Mouse (Mus musculus): ENCODE results near the gene Fyb2.
A peak's percentile ranks its signal among the peaks of the same experiment; 100 is the strongest.
"Not testable (repeated sequence)": the region's sequence is repeated elsewhere in the genome, so short reads cannot be mapped to it uniquely, and the experiment has no call there.

Gene Fyb2

GRCm38 (mm10) chr4:104939535-104939934, 26.3 kb downstream of the Fyb2 start:
- DNase-seq (ENCODE audit: inconsistent ontology term) = no peak

GRCm38 (mm10) chr4:104941895-104942294, 28.6 kb downstream of the Fyb2 start:
- DNase-seq (ENCODE audit: inconsistent ontology term) = no peak

GRCm38 (mm10) chr4:104944482-104944881, 31.2 kb downstream of the Fyb2 start:
- no peak for DNase-seq (ENCODE audit: inconsistent ontology term)

GRCm38 (mm10) chr4:104948886-104949285, 35.6 kb downstream of the Fyb2 start:
- no peak for DNase-seq (ENCODE audit: inconsistent ontology term)

DNA sequence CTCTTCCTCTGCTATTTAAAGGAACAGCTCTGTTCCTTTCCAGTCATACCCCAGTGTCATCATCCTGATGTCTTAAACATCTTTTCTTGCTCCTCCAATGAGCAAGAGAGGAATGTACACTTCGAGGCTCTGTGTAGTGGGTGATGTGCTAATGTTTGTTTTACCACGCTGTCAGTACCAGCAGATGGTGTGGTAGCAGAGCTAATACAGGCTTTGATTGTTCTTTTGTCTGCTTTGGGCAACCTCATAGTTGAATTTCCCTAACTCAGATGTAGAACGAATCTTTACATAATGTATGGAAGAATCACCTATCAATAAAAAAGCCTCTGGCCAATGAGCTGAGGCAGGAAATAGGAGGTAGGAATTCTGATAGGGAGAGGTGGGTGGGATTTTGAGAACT, 36.0 kb downstream of the Fyb2 start:
- DNase-seq (ENCODE audit: inconsistent ontology term) = no peak

DNA sequence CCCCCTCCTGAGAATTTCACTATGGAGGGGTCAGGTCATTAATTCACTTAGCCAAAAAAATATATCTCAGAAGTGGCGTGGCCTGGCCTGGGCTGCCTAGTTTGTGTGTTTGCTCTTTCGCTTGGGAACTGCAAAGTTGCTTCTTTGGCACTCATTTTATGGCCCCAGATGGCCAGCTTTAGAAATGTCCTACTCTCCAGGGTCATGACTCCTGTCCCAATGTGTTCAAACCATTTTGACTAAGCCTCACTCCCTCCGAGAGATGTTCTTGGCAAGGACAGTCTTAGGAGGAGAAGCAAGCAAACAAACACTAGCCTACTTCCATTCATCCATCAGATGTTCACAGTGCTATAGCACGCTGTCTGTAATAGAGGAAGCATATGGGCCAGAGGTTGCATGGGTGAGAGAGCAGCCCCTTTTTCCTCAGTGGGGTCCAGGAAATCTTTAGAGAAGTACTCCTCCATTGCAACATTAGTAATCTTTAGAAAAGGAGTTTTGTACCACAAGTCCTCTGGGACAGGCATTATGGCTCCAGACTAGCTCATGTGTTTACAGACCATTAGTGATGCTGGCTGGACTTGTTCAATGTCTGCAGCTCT, 38.1 kb downstream of the Fyb2 start:
- DNase-seq (ENCODE audit: inconsistent ontology term) = no peak

DNA sequence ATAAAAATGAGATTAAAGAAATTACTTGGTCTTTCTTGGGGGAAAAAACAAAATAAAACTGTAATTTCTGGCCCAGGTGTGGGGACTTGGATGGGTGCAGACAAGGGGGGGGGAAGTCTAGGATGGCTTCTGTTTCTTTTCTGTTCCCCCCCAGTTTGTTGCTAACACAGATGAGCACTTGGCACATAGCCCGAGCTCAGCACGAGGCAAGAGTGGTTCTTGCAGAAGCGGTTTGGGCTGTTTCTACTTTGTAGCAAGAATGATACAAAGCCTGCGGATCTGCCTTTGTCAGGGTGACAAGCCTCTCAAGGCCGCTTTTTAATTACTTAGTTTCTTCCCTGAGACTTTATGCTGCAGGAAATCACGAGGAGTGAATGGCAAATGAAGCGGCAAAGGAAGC, 43.4 kb downstream of the Fyb2 start:
- DNase-seq (ENCODE audit: inconsistent ontology term) = no peak

GRCm38 (mm10) chr4:104961431-104961830, 48.2 kb downstream of the Fyb2 start:
- no peak for DNase-seq (ENCODE audit: inconsistent ontology term)

DNA sequence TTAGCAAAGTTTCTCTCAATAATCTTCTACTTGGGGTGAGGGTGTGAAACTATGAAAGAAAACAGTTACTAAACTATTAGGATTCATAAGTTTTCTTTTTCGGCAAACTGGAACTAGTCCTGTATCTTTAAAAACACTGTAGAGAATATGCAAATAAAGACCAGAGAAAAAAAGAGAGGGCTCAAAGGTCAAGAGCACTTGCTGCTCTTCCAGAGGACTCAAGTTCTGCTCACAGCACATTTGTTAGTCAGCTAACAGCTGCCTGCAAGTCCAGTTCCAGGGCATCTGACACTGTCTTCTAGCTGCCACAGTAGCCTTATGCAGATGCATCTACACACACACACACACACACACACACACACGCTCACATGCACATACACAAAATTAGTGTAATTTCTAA, 59.4 kb downstream of the Fyb2 start:
- no peak for DNase-seq (ENCODE audit: inconsistent ontology term)

DNA sequence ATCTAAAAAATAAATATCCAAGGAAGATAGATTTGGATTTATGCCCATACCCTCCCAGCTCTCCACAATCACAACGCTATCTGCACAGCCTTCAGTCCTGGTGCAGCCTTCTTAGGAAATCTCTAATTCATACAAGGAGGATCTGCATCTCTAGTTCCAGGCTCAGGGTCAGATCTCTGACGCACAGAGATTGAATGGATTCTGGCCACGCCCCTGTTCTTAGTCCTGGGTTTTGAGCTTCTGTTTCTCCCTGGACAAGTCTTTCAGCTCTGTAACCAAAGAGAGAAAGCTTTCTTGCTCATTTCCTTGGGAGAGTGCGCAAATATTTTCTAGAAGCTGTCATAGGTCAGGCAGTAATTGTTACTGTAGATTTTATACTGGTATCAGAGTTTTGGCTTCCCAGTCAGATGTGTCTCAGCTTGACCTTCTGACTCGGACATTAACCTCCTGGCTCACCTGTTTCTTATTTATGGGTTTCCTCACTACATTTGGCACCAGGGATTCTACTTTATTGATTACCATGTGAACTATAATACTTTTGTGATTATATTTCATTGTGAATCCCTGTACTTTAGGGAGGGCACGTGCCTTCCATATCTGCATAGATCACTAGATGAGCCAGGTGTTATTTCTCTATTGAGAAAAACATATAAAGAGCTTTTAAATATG, 62.0 kb downstream of the Fyb2 start:
- DNase-seq (ENCODE audit: inconsistent ontology term) = no peak

DNA sequence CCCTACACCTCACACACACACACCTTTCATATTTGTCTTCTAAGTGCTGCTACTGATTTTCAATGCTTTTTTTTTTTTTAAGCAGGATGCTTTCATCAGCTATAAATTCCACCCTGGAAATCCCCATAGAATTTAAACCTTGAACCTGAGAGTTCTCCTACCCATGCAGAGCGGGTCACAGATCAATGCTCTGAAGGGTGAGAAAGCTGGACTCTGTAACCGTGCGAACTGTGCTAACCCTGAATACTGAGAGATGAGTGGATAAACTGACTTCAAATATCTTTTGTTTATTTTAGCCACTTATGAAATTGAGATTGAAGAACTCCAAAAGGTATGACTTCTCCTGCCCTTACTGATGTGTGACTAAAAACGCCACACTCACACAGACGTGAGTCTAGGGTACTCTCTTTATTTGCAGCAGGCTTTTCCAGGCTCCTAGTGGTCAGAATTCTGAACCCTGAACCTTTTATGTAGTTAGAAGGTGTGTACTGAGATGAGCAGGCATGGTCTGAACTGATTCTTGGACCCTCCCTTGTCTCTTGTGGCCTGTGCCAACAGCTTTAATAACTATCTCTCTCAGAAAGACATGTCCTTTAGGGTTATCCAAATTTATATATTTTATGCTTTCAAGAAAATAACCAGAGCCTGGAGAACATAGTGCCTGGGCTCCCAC, 72.8 kb downstream of the Fyb2 start:
- DNase-seq (ENCODE audit: inconsistent ontology term) = no peak

DNA sequence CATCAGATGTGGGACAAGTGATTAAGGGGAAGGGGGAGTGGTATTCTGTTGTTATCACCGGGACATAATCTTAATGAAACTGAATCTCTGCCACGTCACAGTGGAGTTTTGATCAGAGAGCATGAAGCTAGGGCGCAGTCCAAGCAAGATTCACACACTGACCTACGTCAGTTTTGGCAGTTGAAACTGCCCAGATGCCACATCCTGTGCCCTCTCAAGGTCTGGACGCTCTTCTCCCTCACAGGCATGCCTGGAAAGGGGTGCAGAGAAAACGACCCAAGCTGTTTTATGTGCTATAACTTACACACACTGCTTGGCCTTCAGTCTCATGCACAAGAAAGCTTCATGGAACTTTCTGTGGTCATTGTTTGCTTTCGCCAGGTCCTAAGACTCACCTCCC, 74.4 kb downstream of the Fyb2 start:
- DNase-seq (ENCODE audit: inconsistent ontology term) = no peak

DNA sequence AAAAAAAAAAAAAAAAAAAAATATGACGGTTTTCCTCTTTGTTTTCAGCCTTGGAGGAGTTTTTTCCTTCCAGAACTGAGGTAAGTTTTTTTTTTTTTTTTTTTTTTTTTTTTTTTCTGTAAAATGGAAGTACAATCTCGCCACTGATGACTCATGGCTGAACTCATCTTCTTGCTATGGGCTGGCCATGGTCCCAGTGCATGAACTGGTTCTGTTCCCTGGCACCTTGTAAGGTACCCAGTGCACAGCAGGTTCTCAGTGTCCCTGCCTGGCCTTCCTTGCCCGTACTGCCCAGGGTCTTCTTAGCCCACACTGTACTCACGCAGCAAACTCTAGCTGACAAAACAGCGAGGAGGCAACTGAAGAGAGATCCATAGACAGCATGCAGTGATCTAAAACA, 74.8 kb downstream of the Fyb2 start:
- DNase-seq (ENCODE audit: inconsistent ontology term) = peak; percentile 35

DNA sequence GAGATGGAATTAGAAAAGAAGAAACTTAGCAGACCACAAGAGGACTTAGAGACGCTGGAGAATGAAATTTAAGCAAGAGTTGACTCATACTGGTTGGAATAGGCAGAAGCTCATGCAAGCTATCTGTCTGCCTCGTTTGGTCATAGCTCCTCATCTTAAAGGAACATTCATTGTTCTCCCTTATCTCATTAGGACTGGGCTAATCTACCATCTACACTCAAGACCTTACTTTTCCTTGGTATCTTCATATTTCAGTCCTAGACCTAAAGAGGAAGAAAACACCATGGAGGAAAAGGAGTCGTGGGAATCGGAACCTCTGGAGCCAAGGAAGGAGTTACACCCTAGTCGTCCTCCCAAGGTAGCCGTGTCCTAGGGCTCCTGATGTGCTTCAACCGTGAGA, 75.5 kb downstream of the Fyb2 start:
- no peak for DNase-seq (ENCODE audit: inconsistent ontology term)

DNA sequence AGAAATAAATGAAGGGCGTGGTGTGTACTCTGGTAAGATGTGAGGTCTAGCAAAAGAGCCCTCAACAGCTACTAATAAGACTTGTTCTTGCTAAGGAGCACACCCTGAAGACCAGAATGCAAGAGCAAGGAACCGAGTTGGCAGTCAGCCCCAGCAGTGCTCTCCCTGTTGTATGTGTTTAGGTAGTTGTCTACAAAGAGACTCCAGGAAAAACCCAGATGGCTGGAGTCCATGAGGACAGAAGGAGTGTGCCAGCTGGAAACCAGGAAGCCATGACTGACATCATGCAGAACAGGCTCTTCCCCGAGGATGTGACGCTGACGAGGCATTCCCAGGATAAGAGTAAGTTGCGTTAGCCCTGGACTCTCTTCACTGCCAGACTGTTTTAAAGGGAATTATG, 76.8 kb downstream of the Fyb2 start:
- DNase-seq (ENCODE audit: inconsistent ontology term) = no peak

DNA sequence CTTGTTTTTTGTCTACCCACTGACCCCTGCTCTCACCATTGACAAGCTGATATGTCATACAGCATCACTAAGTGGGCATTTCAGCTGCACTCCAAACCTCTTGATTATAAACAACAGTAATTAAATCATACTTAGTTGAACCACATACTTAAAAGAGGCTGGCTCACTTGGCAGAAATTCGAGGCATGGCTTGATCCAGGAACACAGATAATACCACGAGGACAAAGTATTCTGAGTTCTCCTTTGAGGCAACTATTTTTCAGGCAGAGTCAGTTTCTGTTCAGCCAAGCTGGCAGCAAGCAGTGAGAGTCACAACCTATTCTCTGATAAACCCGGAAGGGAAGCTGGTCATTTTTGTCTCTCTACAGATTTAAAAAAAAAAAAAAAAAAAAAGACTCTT, 77.4 kb downstream of the Fyb2 start:
- peak; percentile 66 for DNase-seq (ENCODE audit: inconsistent ontology term)

DNA sequence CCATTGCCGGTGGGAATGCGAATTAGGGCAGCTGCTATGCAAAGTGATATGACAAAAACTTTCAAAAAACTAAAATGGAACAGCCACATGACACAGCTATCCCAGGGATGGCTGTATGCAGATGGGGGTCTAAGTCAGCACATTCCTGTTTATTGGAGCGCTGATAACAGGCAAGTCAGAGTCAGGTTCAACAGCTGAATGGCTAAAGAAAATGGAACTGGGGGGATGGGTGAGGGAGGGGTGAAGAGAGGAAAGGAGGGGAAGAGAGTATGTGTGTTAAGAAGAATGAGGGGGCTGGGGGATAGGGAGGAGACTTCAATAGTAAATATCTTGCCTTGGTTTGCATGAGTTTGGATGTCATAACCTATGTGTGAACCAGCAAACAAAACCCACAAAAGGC, 79.0 kb downstream of the Fyb2 start:
- DNase-seq (ENCODE audit: inconsistent ontology term) = peak; percentile 76

DNA sequence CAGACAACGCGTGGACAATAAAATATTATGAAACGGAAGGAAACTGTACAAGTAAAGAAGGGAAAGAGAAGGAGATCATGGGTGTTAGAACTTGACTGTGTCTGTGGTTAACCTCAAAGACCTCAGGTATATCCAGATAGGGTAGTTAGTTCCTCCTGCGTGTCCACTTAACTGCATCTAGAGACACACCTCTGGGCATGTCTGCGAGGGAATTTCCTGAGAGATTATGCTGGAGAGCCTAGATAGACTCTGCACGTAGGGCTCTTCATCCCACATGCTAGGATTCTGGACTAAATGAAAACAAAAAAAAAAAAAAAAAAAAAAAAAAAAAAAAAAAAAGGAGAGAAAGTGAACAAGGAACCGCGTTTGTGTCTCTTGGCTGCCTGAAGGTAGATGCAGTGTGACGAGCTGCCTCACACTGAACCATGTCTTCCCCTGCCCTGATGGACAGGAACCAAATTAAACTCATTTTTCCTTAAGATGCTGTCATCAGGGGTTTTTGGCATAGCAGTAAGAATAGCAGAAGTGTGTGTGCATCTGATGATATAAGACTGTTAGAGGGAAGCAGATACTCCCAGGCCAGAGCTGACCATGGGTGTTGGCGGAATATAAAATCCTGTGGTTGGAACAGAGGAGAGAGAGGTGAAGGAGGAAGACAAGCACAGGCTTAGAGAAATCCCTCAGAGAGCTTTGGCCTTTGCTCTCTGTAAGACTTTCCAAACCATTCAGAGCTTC, 80.1 kb downstream of the Fyb2 start:
- no peak for DNase-seq (ENCODE audit: inconsistent ontology term)

DNA sequence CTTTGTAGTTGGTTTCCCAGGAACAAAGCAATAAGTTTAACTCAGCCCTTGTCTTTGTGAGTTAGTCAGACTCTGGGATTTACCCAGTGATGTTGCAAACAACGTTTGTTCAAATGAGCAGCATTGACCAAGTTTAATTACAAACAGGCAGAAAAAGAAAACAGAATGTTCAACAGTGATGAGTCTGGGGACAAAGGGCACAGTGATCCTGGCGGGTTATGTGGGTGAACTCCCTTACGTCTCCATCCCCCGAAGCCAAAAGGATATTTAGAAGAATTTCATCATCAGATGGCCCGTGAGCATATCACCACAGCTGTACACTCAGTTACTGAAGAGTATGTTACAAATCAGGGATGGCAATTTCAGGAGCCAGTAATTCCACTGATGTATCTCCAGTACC, 86.4 kb downstream of the Fyb2 start:
- no peak for DNase-seq (ENCODE audit: inconsistent ontology term)

GRCm38 (mm10) chr4:105001736-105002135, 88.5 kb downstream of the Fyb2 start:
- DNase-seq (ENCODE audit: inconsistent ontology term) = no peak

- no peak for DNase-seq (ENCODE audit: inconsistent ontology term)
Measured at GRCm38 (mm10) chr4:105004135-105004534, 90.9 kb downstream of the Fyb2 start.

DNA sequence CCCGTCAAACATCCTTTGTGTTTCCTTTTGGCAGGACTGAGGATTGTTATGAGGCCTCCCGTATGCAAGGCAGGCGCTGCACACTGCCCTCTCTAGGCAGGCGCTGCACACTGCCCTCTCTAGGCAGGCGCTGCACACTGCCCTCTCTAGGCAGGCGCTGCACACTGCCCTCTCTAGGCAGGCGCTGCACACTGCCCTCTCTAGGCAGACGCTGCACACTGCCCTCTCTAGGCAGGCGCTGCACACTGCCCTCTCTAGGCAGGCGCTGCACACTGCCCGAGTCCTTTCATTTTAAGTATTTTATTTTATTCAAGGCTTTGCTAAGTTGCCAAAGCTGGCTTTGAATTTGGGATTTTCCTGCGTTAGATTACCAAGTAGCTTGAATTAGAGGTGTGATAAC, 91.4 kb downstream of the Fyb2 start:
- DNase-seq (ENCODE audit: inconsistent ontology term) = not testable (repeated sequence)

Data from Muller cell, postnatal 12 days (primary cell).